Mouse (Mus musculus): ENCODE measurements around the gene Ntn1. TPM values are rescaled to one million over a fixed set of nuclear protein-coding genes. Genes with fewer than 3 reads are reported as not detected.

Ntn1 gene
- polyA plus RNA-seq, 1 experiment from 2014 or later = 3.2 TPM

- Histone ChIP-seq H3K36me3 (ENCODE audit: insufficient read depth) (no peaks in the 10 kb centered on the region), H3K4me3 (ENCODE audit: low read depth, low read length) (peak overlapping the region; percentile 68), H3K9me3 (ENCODE audit: low read depth, low read length) (no peaks in the 10 kb centered on the region), H3K9ac (peak overlapping the region; percentile 61), H3K4me2 (peak overlapping the region; percentile 93), H3K27me3 (ENCODE audit: insufficient read depth, low read length) (peaks cover 85% of the 10 kb centered on the region), H3K27ac (ENCODE audit: low read depth) (peak overlapping the region; percentile 67; the same call in 1 of the 2 replicates), H3K4me1 (ENCODE audit: insufficient read depth) (peaks cover 10% of the 10 kb centered on the region)
- DNase-seq (no peak), ATAC-seq (ENCODE audit: insufficient read depth) (no peak)
- TF ChIP-seq CTCF (IDR thresholded peaks at IDR 0.05; ENCODE audit: low read depth) = no peak
- 42% methylated on average over 4 of the region's 4 CpGs for WGBS
Measured at GRCm38 (mm10) chr11:68387441-68387760, 13.2 kb downstream of the Ntn1 start.

GRCm38 (mm10) chr11:68386589-68387440 is 13.8 kb downstream of the Ntn1 start:
- Histone ChIP-seq H3K27me3 (ENCODE audit: insufficient read depth, low read length) (peaks cover 79% of the 10 kb centered on the region), H3K4me3 (ENCODE audit: low read depth, low read length) (peak overlapping the region; percentile 68), H3K9ac (peak overlapping the region; percentile 61), H3K4me2 (peak overlapping the region; percentile 93), H3K9me3 (ENCODE audit: low read depth, low read length) (no peaks in the 10 kb centered on the region), H3K27ac (ENCODE audit: low read depth) (peak overlapping the region; percentile 67), H3K36me3 (ENCODE audit: insufficient read depth) (no peaks in the 10 kb centered on the region), H3K4me1 (ENCODE audit: insufficient read depth) (peaks cover 10% of the 10 kb centered on the region)
- WGBS = 1% methylated on average over 78 of the region's 90 CpGs
- DNase-seq = peak; percentile 78
- ATAC-seq (ENCODE audit: insufficient read depth) = peak; percentile 61
- TF ChIP-seq CTCF (IDR thresholded peaks at IDR 0.05; ENCODE audit: low read depth) = no peak

GRCm38 (mm10) chr11:68385921-68386588 is 14.6 kb downstream of the Ntn1 start:
- Histone ChIP-seq H3K4me2 (peak overlapping the region; percentile 93), H3K4me1 (ENCODE audit: insufficient read depth) (peaks cover 10% of the 10 kb centered on the region), H3K9ac (peak overlapping the region; percentile 61), H3K9me3 (ENCODE audit: low read depth, low read length) (no peaks in the 10 kb centered on the region), H3K4me3 (ENCODE audit: low read depth, low read length) (peak overlapping the region; percentile 68), H3K36me3 (ENCODE audit: insufficient read depth) (no peaks in the 10 kb centered on the region), H3K27me3 (ENCODE audit: insufficient read depth, low read length) (peaks cover 71% of the 10 kb centered on the region), H3K27ac (ENCODE audit: low read depth) (peak overlapping the region; percentile 67)
- no peak for TF ChIP-seq CTCF (IDR thresholded peaks at IDR 0.05; ENCODE audit: low read depth)
- peak; percentile 55 for ATAC-seq (ENCODE audit: insufficient read depth)
- DNase-seq = peak; percentile 54
- WGBS = 2% methylated on average over 49 of the region's 68 CpGs

- peak; percentile 68 for DNase-seq
- TF ChIP-seq CTCF (IDR thresholded peaks at IDR 0.05; ENCODE audit: low read depth) = no peak
- H3K9me3 ChIP-seq (ENCODE audit: low read depth, low read length) = no peaks in the 10 kb centered on the region
Measured at GRCm38 (mm10) chr11:68385021-68385821, 15.4 kb downstream of the Ntn1 start.

GRCm38 (mm10) chr11:68384592-68385020 is 16.0 kb downstream of the Ntn1 start:
- Histone ChIP-seq H3K27me3 (ENCODE audit: insufficient read depth, low read length) (peaks cover 59% of the 10 kb centered on the region), H3K9ac (peak overlapping the region; percentile 44), H3K9me3 (ENCODE audit: low read depth, low read length) (no peaks in the 10 kb centered on the region), H3K36me3 (ENCODE audit: insufficient read depth) (no peaks in the 10 kb centered on the region), H3K4me3 (ENCODE audit: low read depth, low read length) (peak overlapping the region; percentile 68), H3K4me1 (ENCODE audit: insufficient read depth) (peaks cover 11% of the 10 kb centered on the region), H3K4me2 (peak overlapping the region; percentile 93), H3K27ac (ENCODE audit: low read depth) (no peak overlapping the region)
- peak; percentile 23 for DNase-seq
- under 1% methylated on average over 27 of the region's 27 CpGs for WGBS
- ATAC-seq (ENCODE audit: insufficient read depth) = no peak
- TF ChIP-seq CTCF (IDR thresholded peaks at IDR 0.05; ENCODE audit: low read depth) = no peak

More at GRCm38 (mm10) chr11:68385021-68385821, 15.4 kb downstream of the Ntn1 start:
- Histone ChIP-seq H3K4me2 (peak overlapping the region; percentile 93), H3K4me1 (ENCODE audit: insufficient read depth) (peaks cover 10% of the 10 kb centered on the region), H3K9ac (peak overlapping the region; percentile 44), H3K27me3 (ENCODE audit: insufficient read depth, low read length) (peaks cover 63% of the 10 kb centered on the region), H3K36me3 (ENCODE audit: insufficient read depth) (no peaks in the 10 kb centered on the region), H3K27ac (ENCODE audit: low read depth) (no peak overlapping the region), H3K4me3 (ENCODE audit: low read depth, low read length) (peak overlapping the region; percentile 68)
- peak; percentile 36; the same call in 1 of the 2 replicates for ATAC-seq (ENCODE audit: insufficient read depth)
- 1% methylated on average over 94 of the region's 94 CpGs for WGBS

GRCm38 (mm10) chr11:68384131-68384530 is 16.5 kb downstream of the Ntn1 start:
- no peak for ATAC-seq (ENCODE audit: insufficient read depth)
- no peak for DNase-seq
- 13% methylated on average over 12 of the region's 12 CpGs for WGBS
- Histone ChIP-seq H3K9ac (no peak overlapping the region), H3K4me2 (peak overlapping the region; percentile 93), H3K27me3 (ENCODE audit: insufficient read depth, low read length) (peaks cover 55% of the 10 kb centered on the region), H3K9me3 (ENCODE audit: low read depth, low read length) (no peaks in the 10 kb centered on the region), H3K4me1 (ENCODE audit: insufficient read depth) (peaks cover 16% of the 10 kb centered on the region), H3K4me3 (ENCODE audit: low read depth, low read length) (peak overlapping the region; percentile 68), H3K36me3 (ENCODE audit: insufficient read depth) (no peaks in the 10 kb centered on the region), H3K27ac (ENCODE audit: low read depth) (no peak overlapping the region)
- no peak for TF ChIP-seq CTCF (IDR thresholded peaks at IDR 0.05; ENCODE audit: low read depth)

Measured in lung, embryonic 14.5 days (tissue).